Mouse (Mus musculus) neural tube, embryonic 14.5 days (tissue): ENCODE results near the gene Stk38. TPM values are rescaled to one million over a fixed set of nuclear protein-coding genes. Genes with fewer than 3 reads are reported as not detected.

Experiments used
- ATAC-seq: fragments of 200-750 bp; cut with Nextera tagmentation; 2 replicates; pipeline ENCODE4 v1.8.0; 2017; ENCODE audit warnings: low read depth, mild to moderate bottlenecking, moderate TSS enrichment, moderate library complexity
- H3K27ac ChIP-seq: fragments of 300-500 bp; sonication (generic); 2 replicates; pipeline ENCODE4 v1.5.1; 2014; ENCODE audit warnings: low read depth, mild to moderate bottlenecking, control low read depth, low read length, moderate library complexity, mixed read lengths
- H3K27me3 ChIP-seq: fragments of 300-500 bp; sonication (generic); 2 replicates; pipeline ENCODE4 v1.6.1; 2014; ENCODE audit warnings: low read length; ENCODE audit not compliant: control insufficient read depth, insufficient read depth
- H3K36me3 ChIP-seq: fragments of 300-500 bp; sonication (generic); 2 replicates; pipeline ENCODE4 v1.6.1; 2014; ENCODE audit warnings: low read length, mixed read lengths; ENCODE audit not compliant: control insufficient read depth, insufficient read depth
- H3K4me1 ChIP-seq: fragments of 300-500 bp; sonication (generic); 2 replicates; pipeline ENCODE4 v1.6.1; 2014; ENCODE audit warnings: low read length; ENCODE audit not compliant: control insufficient read depth, insufficient read depth
- H3K4me2 ChIP-seq: fragments of 300-500 bp; sonication (generic); 2 replicates; pipeline ENCODE4 v1.6.1; 2014; ENCODE audit warnings: mild to moderate bottlenecking, low read depth, low read length, control low read depth
- H3K4me3 ChIP-seq: fragments of 300-500 bp; sonication (generic); 2 replicates; pipeline ENCODE4 v1.5.1; 2014; ENCODE audit warnings: low read depth, low read length, control low read depth, mixed read lengths
- H3K9ac ChIP-seq: fragments of 300-500 bp; sonication (generic); replicated peaks from 2 replicates; pipeline ENCODE4 v1.6.1; 2014; ENCODE audit warnings: low read depth, mild to moderate bottlenecking, control low read depth, low read length, mixed read lengths
- H3K9me3 ChIP-seq: fragments of 300-500 bp; sonication (generic); 2 replicates; pipeline ENCODE4 v1.6.1; 2016; ENCODE audit warnings: low read length; ENCODE audit not compliant: control insufficient read depth
- WGBS: fragments of 180-500 bp; shearing (Covaris S2); extraction: QIAGEN DNeasy Blood & Tissue Kit; methylation state at CpG from one replicate; pipeline ENCODE4 v1.1.7; 2014; 5-methylcytosine and 5-hydroxymethylcytosine counted together
- polyA plus RNA-seq: library from polyadenylated mRNA; unstranded; fragments of >200 nt; fragmentation: Nextera tagmentation; extraction: Ambion mirVana; gene quantifications from 2 replicates; pipeline ENCODE4 v1.2.1, GENCODE M21; 2014

Gene Stk38
- polyA plus RNA-seq, 1 experiment from 2014 or later = 82.4 TPM

GRCm38 (mm10) chr17:28987713-28988112 lies 20.1 kb downstream of the Stk38 start:
- Histone ChIP-seq H3K36me3 (peaks cover 56% of the 10 kb centered on the region), H3K27ac (no peak overlapping the region)

GRCm38 (mm10) chr17:28986833-28987232 lies 21.0 kb downstream of the Stk38 start:
- no peak overlapping the region for H3K4me3 ChIP-seq
- H3K9ac ChIP-seq = no peak overlapping the region
- H3K27me3 ChIP-seq = no peaks in the 10 kb centered on the region
- no peak overlapping the region for H3K4me2 ChIP-seq
- no peaks in the 10 kb centered on the region for H3K4me1 ChIP-seq
- ATAC-seq = no peak
- H3K36me3 ChIP-seq = peaks cover 64% of the 10 kb centered on the region
- H3K9me3 ChIP-seq = no peaks in the 10 kb centered on the region
- no peak overlapping the region for H3K27ac ChIP-seq

More at GRCm38 (mm10) chr17:28987713-28988112, 20.1 kb downstream of the Stk38 start:
- no peaks in the 10 kb centered on the region for H3K9me3 ChIP-seq
- no peak overlapping the region for H3K4me3 ChIP-seq
- ATAC-seq = no peak
- no peaks in the 10 kb centered on the region for H3K4me1 ChIP-seq
- WGBS = 77% methylated on average over 4 of the region's 4 CpGs
- no peaks in the 10 kb centered on the region for H3K27me3 ChIP-seq
- no peak overlapping the region for H3K4me2 ChIP-seq
- H3K9ac ChIP-seq = no peak overlapping the region

GRCm38 (mm10) chr17:28984724-28985420 lies 22.9 kb downstream of the Stk38 start:
- Histone ChIP-seq H3K9ac (no peak overlapping the region), H3K4me1 (no peaks in the 10 kb centered on the region), H3K4me2 (no peak overlapping the region), H3K9me3 (no peaks in the 10 kb centered on the region), H3K27ac (no peak overlapping the region), H3K27me3 (no peaks in the 10 kb centered on the region), H3K4me3 (no peak overlapping the region), H3K36me3 (peaks cover 66% of the 10 kb centered on the region)
- WGBS = 86% methylated on average over 1 of the region's 1 CpGs
- no peak for ATAC-seq

GRCm38 (mm10) chr17:28982591-28982990 lies 25.2 kb downstream of the Stk38 start:
- H3K9me3 ChIP-seq = no peaks in the 10 kb centered on the region
- H3K36me3 ChIP-seq = peaks cover 66% of the 10 kb centered on the region
- H3K4me1 ChIP-seq = no peaks in the 10 kb centered on the region
- no peaks in the 10 kb centered on the region for H3K27me3 ChIP-seq
- WGBS = 61% methylated on average over 4 of the region's 4 CpGs
- H3K9ac ChIP-seq = no peak overlapping the region
- no peak overlapping the region for H3K4me2 ChIP-seq
- no peak for ATAC-seq
- H3K4me3 ChIP-seq = no peak overlapping the region
- no peak overlapping the region for H3K27ac ChIP-seq

- Histone ChIP-seq H3K9ac (no peak overlapping the region), H3K27me3 (no peaks in the 10 kb centered on the region), H3K4me3 (no peak overlapping the region), H3K27ac (no peak overlapping the region), H3K36me3 (peaks cover 70% of the 10 kb centered on the region), H3K4me2 (no peak overlapping the region), H3K9me3 (no peaks in the 10 kb centered on the region), H3K4me1 (no peaks in the 10 kb centered on the region)
- no peak for ATAC-seq
- WGBS = 88% methylated on average over 4 of the region's 4 CpGs
Measured at GRCm38 (mm10) chr17:28981081-28981480, 26.7 kb downstream of the Stk38 start.

GRCm38 (mm10) chr17:28979091-28979490 lies 28.7 kb downstream of the Stk38 start:
- no peaks in the 10 kb centered on the region for H3K27me3 ChIP-seq
- H3K4me2 ChIP-seq = no peak overlapping the region
- no peak overlapping the region for H3K9ac ChIP-seq
- peaks cover 83% of the 10 kb centered on the region for H3K36me3 ChIP-seq
- ATAC-seq = no peak
- no peaks in the 10 kb centered on the region for H3K4me1 ChIP-seq
- H3K4me3 ChIP-seq = no peak overlapping the region
- 93% methylated on average over 4 of the region's 4 CpGs for WGBS
- no peaks in the 10 kb centered on the region for H3K9me3 ChIP-seq
- no peak overlapping the region for H3K27ac ChIP-seq

- H3K27ac ChIP-seq = no peak overlapping the region
- H3K9me3 ChIP-seq = no peaks in the 10 kb centered on the region
- no peak overlapping the region for H3K9ac ChIP-seq
- no peaks in the 10 kb centered on the region for H3K27me3 ChIP-seq
- no peaks in the 10 kb centered on the region for H3K4me1 ChIP-seq
- no peak overlapping the region for H3K4me3 ChIP-seq
- ATAC-seq = no peak
- no peak overlapping the region for H3K4me2 ChIP-seq
- peaks cover 74% of the 10 kb centered on the region for H3K36me3 ChIP-seq
Measured at GRCm38 (mm10) chr17:28970122-28970521, 37.7 kb downstream of the Stk38 start.

DNA sequence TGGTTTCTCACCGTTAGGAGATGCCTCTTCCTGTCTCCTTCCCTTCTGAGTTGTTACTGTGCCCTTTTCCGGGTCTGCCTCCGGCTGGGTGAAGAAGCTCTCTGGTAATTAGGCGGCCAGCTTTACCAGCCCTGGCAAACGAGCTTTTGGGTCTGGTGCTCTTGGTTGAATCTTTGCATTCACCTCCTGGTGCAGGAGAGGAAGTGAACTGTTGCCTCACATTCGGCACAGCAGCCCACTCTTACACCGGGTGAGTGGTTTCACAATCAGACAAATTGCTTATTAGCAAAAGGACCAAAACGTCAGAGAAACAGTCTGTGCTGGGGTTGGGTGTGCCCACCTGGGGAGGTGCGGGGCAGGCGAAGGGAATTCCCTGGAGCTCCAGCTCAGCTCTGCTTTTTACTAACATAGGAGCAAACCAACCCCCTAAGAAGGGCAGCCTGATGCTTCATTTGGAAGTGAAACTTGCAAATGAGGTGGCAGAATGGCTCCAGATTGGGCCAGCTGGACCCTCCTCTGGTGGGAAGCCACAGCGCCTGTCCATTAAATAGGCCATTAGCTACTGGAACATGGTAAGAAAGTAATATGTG lies 40.7 kb downstream of the Stk38 start:
- Histone ChIP-seq H3K4me3 (no peak overlapping the region), H3K9me3 (no peaks in the 10 kb centered on the region), H3K36me3 (peaks cover 78% of the 10 kb centered on the region), H3K9ac (no peak overlapping the region), H3K27ac (no peak overlapping the region), H3K4me1 (no peaks in the 10 kb centered on the region), H3K27me3 (no peaks in the 10 kb centered on the region), H3K4me2 (no peak overlapping the region)
- WGBS = 78% methylated on average over 11 of the region's 11 CpGs
- no peak for ATAC-seq

- WGBS = 92% methylated on average over 10 of the region's 10 CpGs
- no peak overlapping the region for H3K9ac ChIP-seq
- no peaks in the 10 kb centered on the region for H3K27me3 ChIP-seq
- peaks cover 47% of the 10 kb centered on the region for H3K36me3 ChIP-seq
- no peaks in the 10 kb centered on the region for H3K4me1 ChIP-seq
- H3K4me2 ChIP-seq = no peak overlapping the region
- no peak overlapping the region for H3K27ac ChIP-seq
- H3K9me3 ChIP-seq = no peaks in the 10 kb centered on the region
- ATAC-seq = no peak
- H3K4me3 ChIP-seq = no peak overlapping the region
Measured at GRCm38 (mm10) chr17:28961596-28961995, 46.2 kb downstream of the Stk38 start.
